Mouse (Mus musculus) megakaryocyte, embryonic 14.5 days (primary cell): ENCODE results near the gene Ehbp1.

Experiments used
- FLI1 ChIP-seq: IDR thresholded peaks from 2 replicates; pipeline ENCODE4 v1.6.1; 2012; ENCODE audit warnings: low read length, inconsistent platforms, mixed read lengths
- GATA1 ChIP-seq: IDR thresholded peaks from 3 replicates; pipeline ENCODE4 v1.6.1; 2012; ENCODE audit warnings: mixed read lengths, low read length, inconsistent platforms, borderline replicate concordance

DNA sequence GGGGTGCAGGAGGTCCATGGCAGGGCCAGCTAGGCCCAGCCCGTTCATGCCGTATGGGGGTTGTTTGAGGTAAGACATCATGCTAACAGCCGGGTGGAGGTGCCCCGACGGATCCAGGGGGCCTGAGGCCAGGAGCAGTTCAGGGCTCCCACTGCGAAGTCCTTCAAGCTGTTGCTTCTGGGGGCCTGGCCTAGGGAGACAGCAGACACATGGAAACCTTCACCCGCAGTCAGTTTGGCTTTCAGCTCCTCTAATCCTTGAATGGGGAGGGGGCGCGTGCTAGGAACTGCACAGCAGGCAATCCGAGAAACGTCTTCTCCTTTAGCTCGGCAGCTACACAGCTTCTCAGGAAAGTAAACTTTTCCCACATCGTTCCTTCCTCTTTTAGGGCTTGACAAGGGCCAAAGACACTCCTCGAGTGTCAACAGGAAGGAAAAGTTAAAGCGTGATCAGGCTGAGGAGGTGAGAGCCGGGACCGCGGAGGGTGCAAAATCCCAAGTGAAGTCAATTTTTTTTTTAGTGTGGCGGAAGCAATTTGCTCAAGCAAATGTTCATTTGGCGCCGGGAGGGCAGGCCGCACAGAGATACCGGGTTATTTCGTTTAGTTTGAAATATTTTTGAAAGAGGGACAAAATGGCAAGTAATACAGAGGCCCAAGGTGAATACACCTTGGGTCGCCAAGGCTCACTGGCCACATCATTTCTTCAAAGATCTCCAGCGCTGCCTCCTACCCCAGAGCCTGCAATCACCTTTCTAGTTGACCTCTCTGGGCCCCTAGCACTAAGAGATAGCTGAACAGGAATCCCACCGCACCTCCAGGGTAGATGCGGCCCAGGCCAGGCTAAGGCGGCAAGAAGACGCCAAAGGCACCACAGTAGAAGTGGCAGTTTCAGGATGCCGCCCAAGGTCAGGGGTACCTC is 342.4 kb downstream of the Ehbp1 start:
- TF ChIP-seq GATA1 (no peak), FLI1 (no peak)
